In the genomic region with DNA sequence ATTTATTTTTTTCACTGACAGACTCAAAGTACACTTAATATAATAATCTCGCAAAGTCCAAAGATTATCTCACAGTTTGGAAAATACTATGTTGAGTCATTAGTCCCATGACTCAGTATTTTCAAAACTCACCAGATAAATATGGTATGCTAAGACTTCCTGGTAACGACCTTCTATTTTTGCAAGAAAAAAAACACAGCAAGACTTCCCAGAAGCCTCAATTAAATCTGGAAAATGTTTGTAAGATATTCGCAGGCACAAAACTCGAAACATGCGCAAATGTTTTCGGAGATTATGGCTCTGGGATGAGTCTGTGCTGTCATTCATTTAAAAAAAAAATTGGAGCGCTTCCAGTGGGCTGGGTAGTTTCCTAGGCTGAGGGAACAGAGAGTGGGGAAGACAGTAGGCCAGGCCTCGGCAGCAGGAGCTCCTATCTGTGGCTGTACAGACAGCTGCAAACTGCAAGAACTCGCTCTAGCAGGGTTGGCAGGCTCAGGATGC, we compare ENCODE assay signal across 8 mouse cellular contexts.
DNase-seq lines count a peak whose midpoint lies in the region; ATAC-seq and TF ChIP-seq lines count a peak whose summit lies in the region.

No protein-coding gene starts in this region.

- WGBS in intestine, embryonic 15.5 days, result 40% methylated on average over 9 of the region's 9 CpGs
- WGBS in midbrain, embryonic 16.5 days, result 71% methylated on average over 9 of the region's 9 CpGs

- H3K4me1 ChIP-seq in testis, adult 2 months (ENCODE audit: control insufficient read depth, insufficient read depth, low read length), result no peaks in the 10 kb centered on the region; the same call in 1 of the 2 replicates
- H3K4me1 ChIP-seq in intestine, embryonic 15.5 days (replicated peaks), result peaks cover 11% of the 10 kb centered on the region; the same call in 1 of the 2 replicates
- peaks cover 7% of the 10 kb centered on the region; the same call in 1 of the 2 replicates for H3K4me1 ChIP-seq in midbrain, embryonic 16.5 days (ENCODE audit: control insufficient read depth, insufficient read depth, low read length)

- peak; percentile 83 for ATAC-seq in intestine, embryonic 15.5 days
- ATAC-seq in midbrain, embryonic 16.5 days, result no peak

- H3K4me3 ChIP-seq in testis, adult 2 months (ENCODE audit: control insufficient read depth, low read depth, low read length), result no peak overlapping the region
- no peak overlapping the region for H3K4me3 ChIP-seq in intestine, embryonic 15.5 days (replicated peaks)
- H3K4me3 ChIP-seq in myocyte, result no peak overlapping the region
- no peak overlapping the region for H3K4me3 ChIP-seq in midbrain, embryonic 16.5 days (ENCODE audit: low read depth, low read length)

- no peak overlapping the region for H3K4me2 ChIP-seq in intestine, embryonic 15.5 days (replicated peaks)
- H3K4me2 ChIP-seq in myocyte (ENCODE audit: low read depth), result peak overlapping the region; percentile 65
- no peak overlapping the region for H3K4me2 ChIP-seq in midbrain, embryonic 16.5 days (ENCODE audit: low read length)

- peak overlapping the region; percentile 26 for H3K27ac ChIP-seq in testis, adult 2 months (ENCODE audit: control insufficient read depth, insufficient read depth, low read depth, low read length)
- H3K27ac ChIP-seq in intestine, embryonic 15.5 days, result peak overlapping the region; percentile 65
- H3K27ac ChIP-seq in midbrain, embryonic 16.5 days (ENCODE audit: low read length), result no peak overlapping the region

- H3K9ac ChIP-seq in intestine, embryonic 15.5 days, result no peak overlapping the region
- no peak overlapping the region for H3K9ac ChIP-seq in midbrain, embryonic 16.5 days (ENCODE audit: low read depth, low read length)

- H3K36me3 ChIP-seq in testis, adult 2 months (ENCODE audit: control insufficient read depth, insufficient read depth, low read length), result no peaks in the 10 kb centered on the region
- no peaks in the 10 kb centered on the region for H3K36me3 ChIP-seq in intestine, embryonic 15.5 days
- no peaks in the 10 kb centered on the region for H3K36me3 ChIP-seq in myocyte (ENCODE audit: control insufficient read depth, insufficient read depth)
- no peaks in the 10 kb centered on the region for H3K36me3 ChIP-seq in midbrain, embryonic 16.5 days (ENCODE audit: control insufficient read depth, insufficient read depth, low read length)

- TF ChIP-seq POLR2A in testis, adult 2 months (IDR thresholded peaks at IDR 0.05; ENCODE audit: control insufficient read depth, low read depth, low read length), result no peak
- TF ChIP-seq POLR2A in myocyte (IDR thresholded peaks at IDR 0.05; ENCODE audit: insufficient read length, low read depth), result no peak

- H3K27me3 ChIP-seq in testis, adult 2 months (ENCODE audit: control insufficient read depth, insufficient read depth, low read length), result no peaks in the 10 kb centered on the region
- H3K27me3 ChIP-seq in intestine, embryonic 15.5 days (replicated peaks), result no peaks in the 10 kb centered on the region
- no peaks in the 10 kb centered on the region for H3K27me3 ChIP-seq in myocyte (ENCODE audit: control insufficient read depth, insufficient read depth, insufficient read length)
- no peaks in the 10 kb centered on the region for H3K27me3 ChIP-seq in midbrain, embryonic 16.5 days (ENCODE audit: control insufficient read depth, insufficient read depth, low read depth, low read length)

- intact Hi-C loops in left cerebral cortex, postnatal 4 days (cut with DNase I), result no loop called here

- H3K9me3 ChIP-seq in intestine, embryonic 15.5 days, result no peaks in the 10 kb centered on the region
- no peaks in the 10 kb centered on the region for H3K9me3 ChIP-seq in midbrain, embryonic 16.5 days (replicated peaks; ENCODE audit: control insufficient read depth, low read length, poor library complexity, severe bottlenecking)

- no peaks in the 10 kb centered on the region for H3K79me2 ChIP-seq in myocyte (ENCODE audit: control insufficient read depth, insufficient read depth)

- TF ChIP-seq CTCF in testis, adult 2 months (IDR thresholded peaks at IDR 0.05; ENCODE audit: control insufficient read depth, insufficient read depth, insufficient replicate concordance, low read depth, low read length), result no peak

- no peak overlapping the region for H3ac ChIP-seq in myocyte (ENCODE audit: control insufficient read depth, insufficient read length)

- no peak for DNase-seq in testis, postnatal 10 days (ENCODE audit: low spot score)
- DNase-seq in gastrocnemius, adult 18-20 months (ENCODE audit: low spot score), result peak; percentile 59
- no peak for DNase-seq in left cerebral cortex, postnatal 4 days
- no peak for DNase-seq in spleen, postnatal 36 days (ENCODE audit: low spot score in 2 of 2)

TF ChIP-seq in myocyte, 11 proteins besides CTCF, POLR2A, EP300 and RAD21:
- TF ChIP-seq POLR2AphosphoS2 (IDR thresholded peaks at IDR 0.05; ENCODE audit: insufficient read length, low read depth), result no peak
- TF ChIP-seq MYOD1 (IDR thresholded peaks at IDR 0.05; ENCODE audit: control insufficient read depth in 1 of 3, insufficient read length in 2 of 3, low read depth in 2 of 3), result peak in 2 of 3 experiments; percentile 65 to 75
- no peak for TF ChIP-seq TCF3 (IDR thresholded peaks at IDR 0.05; ENCODE audit: insufficient read length, low read depth)
- TF ChIP-seq MYOG (IDR thresholded peaks at IDR 0.05; ENCODE audit: control insufficient read depth in 1 of 3, insufficient read depth in 1 of 3, insufficient read length in 2 of 3, low read depth in 2 of 3), result peak in 2 of 3 experiments; percentile 56 to 84
